Mouse (Mus musculus) CD4-positive, CD25-positive, alpha-beta regulatory T cell, adult 2 months (primary cell): Measurements from ENCODE around the gene Dcst1.
A peak's percentile ranks its signal among the peaks of the same experiment; 100 is the strongest.

Source experiments
- DNase-seq: peaks from one replicate; pipeline ENCODE4 v3.0.0-alpha.2; 2012; ENCODE audit warnings: low read depth, low spot score

The Dcst1 gene

GRCm38 (mm10) chr3:89365153-89365485 is at the start of gene Dcst1:
Gene Dcst1 (minus strand): TSS chr3:89365253.
- DNase-seq = no peak

GRCm38 (mm10) chr3:89411490-89412393 is 46.7 kb upstream of the Dcst1 start, which contains the start of gene Flad1:
Gene Flad1 (minus strand): TSS chr3:89411870.
- DNase-seq = peak; percentile 98

- no peak for DNase-seq
Measured at GRCm38 (mm10) chr3:89410864-89411263, 45.8 kb upstream of the Dcst1 start.

- DNase-seq = no peak
Measured at GRCm38 (mm10) chr3:89409701-89410100, 44.6 kb upstream of the Dcst1 start.

- DNase-seq = no peak
Measured at GRCm38 (mm10) chr3:89408448-89408847, 43.4 kb upstream of the Dcst1 start.

GRCm38 (mm10) chr3:89406887-89407286 is 41.8 kb upstream of the Dcst1 start:
- DNase-seq = no peak

GRCm38 (mm10) chr3:89402693-89403092 is 37.6 kb upstream of the Dcst1 start, which contains the start of gene Lenep:
Gene Lenep (minus strand): TSS chr3:89402793.
- no peak for DNase-seq

- DNase-seq = no peak
Measured at GRCm38 (mm10) chr3:89401329-89401728, 36.3 kb upstream of the Dcst1 start.

- DNase-seq = no peak
Measured at GRCm38 (mm10) chr3:89396654-89397005, 31.6 kb upstream of the Dcst1 start.

- peak; percentile 79 for DNase-seq
Measured at GRCm38 (mm10) chr3:89395806-89396653, 31.0 kb upstream of the Dcst1 start.

GRCm38 (mm10) chr3:89395419-89395805 is 30.4 kb upstream of the Dcst1 start:
- peak; percentile 27 for DNase-seq

GRCm38 (mm10) chr3:89394894-89395256 is 29.8 kb upstream of the Dcst1 start:
- DNase-seq = peak; percentile 48

GRCm38 (mm10) chr3:89394006-89394893 is 29.2 kb upstream of the Dcst1 start, which contains the start of gene Zbtb7b:
Gene Zbtb7b (minus strand): TSS chr3:89394776.
- peak; percentile 75 for DNase-seq

- peak; percentile 95 for DNase-seq
Measured at GRCm38 (mm10) chr3:89393605-89394004, 28.6 kb upstream of the Dcst1 start.

- DNase-seq = peak; percentile 55
Measured at GRCm38 (mm10) chr3:89392871-89393311, 27.8 kb upstream of the Dcst1 start.

- peak; percentile 48 for DNase-seq
Measured at GRCm38 (mm10) chr3:89391663-89392511, 26.8 kb upstream of the Dcst1 start.

GRCm38 (mm10) chr3:89390699-89391662 is 25.9 kb upstream of the Dcst1 start:
- DNase-seq = peak; percentile 64

GRCm38 (mm10) chr3:89390111-89390515 is 25.1 kb upstream of the Dcst1 start:
- DNase-seq = peak; percentile 55
